Mouse (Mus musculus) adipocyte (in vitro differentiated cells): ENCODE measurements at regions not wholly inside any gene's neighbourhood (a gene's known extent, or its start where the extent isn't known, plus 50 kb on each side); places are given as distances from the start of the nearest gene placed in this dataset.

ENCODE experiments used
- DNase-seq: peaks from one replicate; pipeline ENCODE4 v3.0.0-alpha.2; 2016; ENCODE audit warnings: low spot score

- DNase-seq, result no peak
Observed at GRCm38 (mm10) chr13:60237091-60237490, 59.9 kb upstream of the Gas1 start.

GRCm38 (mm10) chr13:60242447-60243109 lies 65.4 kb upstream of the Gas1 start:
- peak; percentile 83 for DNase-seq

- DNase-seq, result no peak
Observed at GRCm38 (mm10) chr13:60243110-60243481, 65.9 kb upstream of the Gas1 start.

GRCm38 (mm10) chr13:60255162-60255561 lies 78.0 kb upstream of the Gas1 start:
- no peak for DNase-seq

GRCm38 (mm10) chr13:60255715-60256114 lies 78.5 kb upstream of the Gas1 start:
- DNase-seq, result no peak

- no peak for DNase-seq
Observed at GRCm38 (mm10) chr13:60256997-60257396, 79.8 kb upstream of the Gas1 start.

GRCm38 (mm10) chr13:60257878-60258277 lies 80.7 kb upstream of the Gas1 start:
- DNase-seq, result peak; percentile 33

GRCm38 (mm10) chr13:60262449-60263028 lies 85.4 kb upstream of the Gas1 start:
- no peak for DNase-seq

GRCm38 (mm10) chr13:60264504-60264903 lies 87.3 kb upstream of the Gas1 start:
- DNase-seq, result no peak

- DNase-seq, result peak; percentile 29
Observed at GRCm38 (mm10) chr13:60267557-60267956, 90.4 kb upstream of the Gas1 start.

GRCm38 (mm10) chr13:60268256-60268655 lies 91.1 kb upstream of the Gas1 start:
- no peak for DNase-seq

GRCm38 (mm10) chr13:60269406-60269841 lies 92.3 kb upstream of the Gas1 start:
- no peak for DNase-seq

GRCm38 (mm10) chr13:60270526-60270925 lies 93.4 kb upstream of the Gas1 start:
- DNase-seq, result no peak

- no peak for DNase-seq
Observed at GRCm38 (mm10) chr13:60273331-60273730, 96.2 kb upstream of the Gas1 start.

GRCm38 (mm10) chr13:60282543-60283251 lies 105.5 kb upstream of the Gas1 start:
- no peak for DNase-seq

GRCm38 (mm10) chr13:60286525-60287224 lies 109.5 kb upstream of the Gas1 start:
- no peak for DNase-seq

GRCm38 (mm10) chr13:60289650-60290049 lies 112.5 kb upstream of the Gas1 start:
- no peak for DNase-seq

GRCm38 (mm10) chr13:60290820-60291219 lies 113.7 kb upstream of the Gas1 start:
- no peak for DNase-seq

GRCm38 (mm10) chr13:60291344-60291743 lies 114.2 kb upstream of the Gas1 start:
- DNase-seq, result no peak

- DNase-seq, result peak; percentile 24
Observed at GRCm38 (mm10) chr13:60296201-60296895, 119.2 kb upstream of the Gas1 start.

- DNase-seq, result no peak
Observed at GRCm38 (mm10) chr13:60296896-60297275, 119.7 kb upstream of the Gas1 start.

GRCm38 (mm10) chr13:60298575-60298974 lies 121.4 kb upstream of the Gas1 start:
- peak; percentile 77 for DNase-seq
